Mouse (Mus musculus) lung, adult 2 months (tissue): ENCODE results near the gene Tle6. TPM values are rescaled to one million over a fixed set of nuclear protein-coding genes. Genes with fewer than 3 reads are reported as not detected.

Experiments
- DNase-seq: peaks from one replicate; pipeline ENCODE4 v3.0.0; 2022
- H3K4me1 ChIP-seq: fragments of 200-500 bp; 2 replicates; pipeline ENCODE4 v1.6.1; 2011; ENCODE audit warnings: low read length; ENCODE audit not compliant: control insufficient read depth, insufficient read depth
- H3K4me3 ChIP-seq: fragments of 200-500 bp; replicated peaks from 2 replicates; pipeline ENCODE3; 2011; ENCODE audit warnings: low read depth, mild to moderate bottlenecking, control low read depth, low read length; ENCODE audit errors: extremely low read depth
- CTCF ChIP-seq: fragments of 200-500 bp; IDR thresholded peaks from 2 replicates; pipeline ENCODE4 v1.5.1; 2011; ENCODE audit warnings: mild to moderate bottlenecking, low read length, control low read depth; ENCODE audit not compliant: insufficient read depth
- POLR2A ChIP-seq: fragments of 200-500 bp; IDR thresholded peaks from 2 replicates; pipeline ENCODE4 v1.6.1; 2011; ENCODE audit warnings: low read depth, mild to moderate bottlenecking, control low read depth, low read length, borderline replicate concordance; ENCODE audit errors: extremely low read depth
- WGBS: fragments of 180-500 bp; shearing (Covaris S2); methylation state at CpG from one replicate; pipeline ENCODE4 v1.1.7; 2018; 5-methylcytosine and 5-hydroxymethylcytosine counted together
- polyA plus RNA-seq: library from polyadenylated mRNA; depleted of rRNA; stranded (reverse); fragments of >200 nt; gene quantifications from 2 replicates; pipeline ENCODE4 v1.2.3, GENCODE M21; 2012

Gene Tle6
- polyA plus RNA-seq, 1 experiment = 41.6 TPM

DNA sequence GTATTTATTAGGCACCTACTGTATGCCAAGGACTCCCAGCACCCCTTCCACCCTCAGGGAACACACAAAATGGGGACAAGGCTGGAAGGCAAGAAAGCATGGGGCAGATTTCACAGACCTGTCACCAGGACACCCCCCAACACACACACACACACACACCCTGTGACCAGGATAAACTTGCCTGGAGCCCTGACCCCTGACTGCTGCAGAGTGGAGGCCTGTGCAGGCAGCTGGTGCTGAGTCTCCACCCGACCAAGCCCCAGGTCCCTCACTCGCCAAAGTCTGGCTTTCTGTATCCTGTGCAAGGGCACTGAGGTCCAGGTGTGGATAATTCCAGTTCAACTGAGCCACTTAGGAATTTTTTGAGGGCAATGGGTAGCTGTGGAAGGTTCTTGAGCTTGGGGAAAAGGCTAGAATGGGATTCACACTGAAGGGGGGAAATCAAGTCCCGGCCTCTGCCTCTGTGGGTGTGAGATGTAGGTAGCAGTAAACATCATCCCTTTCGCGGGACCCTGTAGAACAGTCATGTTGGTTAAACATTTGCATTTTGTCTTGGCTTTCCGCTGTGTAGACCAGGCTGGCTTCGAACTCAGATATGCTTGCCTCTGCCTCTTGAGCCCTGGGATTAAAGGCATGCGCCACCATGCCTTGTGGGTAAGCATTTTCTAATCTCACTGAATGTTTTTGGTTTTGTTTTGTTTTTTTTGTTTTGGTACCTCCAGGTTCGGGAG, 31.2 kb downstream of the Tle6 start:
- WGBS = 80% methylated on average over 9 of the region's 9 CpGs
- peaks cover under 1% of the 10 kb centered on the region; the same call in 1 of the 2 replicates for H3K4me1 ChIP-seq
- no peak for DNase-seq
- TF ChIP-seq CTCF (no peak), POLR2A (no peak)
- no peak overlapping the region for H3K4me3 ChIP-seq

DNA sequence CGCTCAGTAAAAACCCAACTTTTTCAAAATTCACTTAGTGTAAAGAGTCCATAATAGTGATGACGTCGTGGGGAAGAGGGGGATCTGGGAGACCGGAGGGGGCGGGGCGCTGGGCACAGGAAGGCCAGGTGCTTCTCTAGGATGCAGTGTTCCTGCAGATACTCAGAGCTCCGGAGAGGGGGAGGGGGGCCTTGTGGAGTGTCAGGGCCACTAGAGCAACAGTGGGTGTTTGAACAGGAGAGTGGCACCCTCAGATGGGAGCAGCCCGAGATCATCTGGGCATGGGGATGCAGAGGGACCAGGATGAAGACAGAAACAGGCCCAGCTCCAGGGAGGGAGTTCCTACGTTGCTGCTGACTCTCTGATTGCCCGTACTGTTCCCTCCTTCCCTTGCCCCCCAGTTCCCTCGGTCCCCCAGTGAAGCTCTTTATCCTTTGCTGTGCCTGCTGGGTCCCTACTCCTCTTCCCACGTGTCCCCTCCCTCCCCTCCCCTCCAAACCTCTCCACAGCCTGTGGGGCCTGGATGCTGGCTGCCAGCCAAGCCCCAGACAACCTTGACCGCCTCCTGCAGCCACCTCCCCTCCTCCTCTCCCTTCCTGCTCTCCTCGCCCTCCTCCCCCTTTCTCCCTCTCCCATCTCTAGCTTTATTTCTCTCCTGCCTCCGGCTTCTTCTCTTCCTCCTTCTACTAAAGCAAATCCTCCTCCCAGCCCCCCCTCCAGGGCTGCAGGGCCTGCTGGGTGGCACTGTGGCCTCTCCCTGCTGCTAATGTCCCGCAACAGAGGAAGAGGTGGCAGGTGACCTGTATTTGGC, 32.3 kb downstream of the Tle6 start:
- no peak overlapping the region for H3K4me3 ChIP-seq
- 29% methylated on average over 16 of the region's 16 CpGs for WGBS
- TF ChIP-seq POLR2A (no peak), CTCF (no peak)
- DNase-seq = no peak
- peaks cover 11% of the 10 kb centered on the region for H3K4me1 ChIP-seq

DNA sequence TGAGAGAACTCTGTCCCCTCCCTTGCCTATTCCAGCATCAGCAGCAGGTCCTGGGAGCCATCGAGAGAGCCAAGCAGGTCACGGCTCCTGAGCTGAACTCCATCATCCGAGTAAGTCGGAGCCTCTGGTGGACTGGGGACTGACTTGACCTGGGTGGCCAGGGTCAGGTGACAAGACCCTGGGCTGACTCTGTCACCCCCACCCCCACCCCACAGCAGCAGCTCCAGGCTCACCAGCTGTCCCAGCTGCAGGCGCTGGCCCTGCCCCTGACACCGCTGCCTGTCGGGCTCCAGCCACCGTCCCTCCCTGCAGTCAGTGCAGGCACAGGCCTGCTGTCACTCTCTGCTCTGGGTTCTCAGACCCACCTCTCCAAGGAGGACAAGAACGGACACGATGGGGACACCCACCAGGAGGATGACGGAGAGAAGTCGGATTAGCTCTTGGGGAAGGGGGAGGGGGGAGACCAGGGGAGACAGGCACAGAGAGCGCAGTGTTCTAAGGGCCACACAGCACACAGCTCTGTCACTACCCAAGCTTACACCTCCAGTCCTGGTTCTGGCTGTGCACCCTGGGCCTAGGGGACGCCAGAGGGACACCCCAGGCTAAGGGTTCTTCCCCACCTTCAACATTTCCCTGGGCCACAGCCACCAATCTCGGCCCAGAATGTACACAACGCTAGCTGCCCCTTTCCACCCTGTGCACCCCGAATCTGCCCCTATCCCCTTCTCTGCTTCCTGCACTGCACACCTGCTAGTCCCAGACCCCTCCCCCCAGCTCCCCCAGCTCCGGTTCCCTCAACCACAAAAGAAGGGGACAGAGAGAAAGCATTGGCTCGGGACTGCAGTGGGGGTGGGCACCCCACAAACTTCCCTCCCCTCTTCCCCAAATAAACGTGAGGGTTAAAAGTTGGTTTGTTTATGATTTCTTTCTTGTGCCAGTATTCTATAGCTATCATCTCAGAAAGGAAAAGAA, 35.3 kb downstream of the Tle6 start:
- 62% methylated on average over 20 of the region's 20 CpGs for WGBS
- Histone ChIP-seq H3K4me1 (peaks cover 24% of the 10 kb centered on the region), H3K4me3 (no peak overlapping the region)
- no peak for DNase-seq
- TF ChIP-seq CTCF (no peak), POLR2A (no peak)

DNA sequence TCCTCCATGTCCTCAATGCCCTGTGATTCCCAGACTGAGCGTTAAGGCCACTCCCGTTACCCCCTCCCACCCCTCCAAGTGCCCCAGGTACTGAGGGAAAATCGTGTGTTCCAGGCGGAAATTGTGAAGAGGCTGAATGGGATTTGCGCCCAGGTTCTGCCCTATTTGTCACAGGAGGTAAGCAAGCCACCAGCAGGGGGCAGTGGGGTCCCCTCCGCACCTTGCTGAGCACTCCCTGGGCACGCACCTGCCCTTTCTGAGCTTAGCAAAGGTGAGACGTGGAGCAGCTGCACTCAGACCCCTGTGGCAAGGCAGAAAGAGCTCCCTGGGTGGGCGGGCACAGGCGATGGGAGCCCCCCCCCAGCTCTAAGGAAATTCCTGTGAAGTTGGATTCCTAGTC, 36.1 kb downstream of the Tle6 start:
- H3K4me3 ChIP-seq = no peak overlapping the region
- peaks cover 24% of the 10 kb centered on the region for H3K4me1 ChIP-seq
- peak; percentile 58 for DNase-seq
- TF ChIP-seq CTCF = peak; percentile 64
- no peak for TF ChIP-seq POLR2A
- 55% methylated on average over 10 of the region's 10 CpGs for WGBS

DNA sequence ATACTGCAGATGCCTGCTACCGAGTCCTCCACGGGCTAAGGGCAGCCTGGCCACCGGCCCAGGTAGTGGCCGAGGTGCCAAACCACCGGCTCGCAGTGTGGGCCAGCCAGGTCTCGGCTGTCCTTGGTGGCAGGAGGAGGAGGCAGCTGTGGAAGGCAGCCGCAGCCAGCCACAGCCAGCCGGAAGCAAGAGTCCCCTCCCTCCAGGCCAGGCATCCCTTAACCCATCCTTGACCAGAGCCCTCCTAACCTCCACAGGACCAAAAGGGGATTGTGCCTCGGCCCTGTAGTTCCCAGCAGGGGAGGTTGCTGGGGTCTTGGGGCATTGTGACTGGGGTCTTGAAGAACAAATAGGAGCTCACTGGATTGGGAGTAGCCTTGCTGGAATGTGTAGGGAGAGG, 36.7 kb downstream of the Tle6 start:
- Histone ChIP-seq H3K4me1 (peaks cover 24% of the 10 kb centered on the region), H3K4me3 (no peak overlapping the region)
- TF ChIP-seq POLR2A (no peak), CTCF (no peak)
- DNase-seq = peak; percentile 60
- 3% methylated on average over 10 of the region's 10 CpGs for WGBS

DNA sequence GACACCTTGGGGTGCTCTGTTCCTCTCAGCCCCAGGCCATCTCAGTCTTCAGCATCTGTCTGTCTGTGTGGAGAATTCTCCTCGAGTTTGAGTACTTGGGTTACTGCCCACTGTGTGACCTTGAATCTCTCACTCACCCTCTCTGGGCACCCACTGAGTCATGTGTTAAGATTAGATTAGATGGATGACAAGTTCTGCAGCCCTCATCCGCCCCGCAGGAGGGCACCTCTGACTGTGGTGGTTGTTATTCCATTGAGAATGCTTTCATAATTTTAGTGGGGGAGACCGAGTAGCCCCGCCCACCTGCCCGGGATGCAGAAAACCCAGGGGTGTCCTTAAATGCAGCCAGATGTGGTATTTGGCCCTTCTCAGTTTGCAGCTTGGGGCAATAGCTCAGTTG, 37.4 kb downstream of the Tle6 start:
- whole genome bisulfite sequencing = 35% methylated on average over 6 of the region's 6 CpGs
- no peak for DNase-seq
- H3K4me1 ChIP-seq = peaks cover 24% of the 10 kb centered on the region
- no peak overlapping the region for H3K4me3 ChIP-seq
- TF ChIP-seq POLR2A (no peak), CTCF (no peak)

DNA sequence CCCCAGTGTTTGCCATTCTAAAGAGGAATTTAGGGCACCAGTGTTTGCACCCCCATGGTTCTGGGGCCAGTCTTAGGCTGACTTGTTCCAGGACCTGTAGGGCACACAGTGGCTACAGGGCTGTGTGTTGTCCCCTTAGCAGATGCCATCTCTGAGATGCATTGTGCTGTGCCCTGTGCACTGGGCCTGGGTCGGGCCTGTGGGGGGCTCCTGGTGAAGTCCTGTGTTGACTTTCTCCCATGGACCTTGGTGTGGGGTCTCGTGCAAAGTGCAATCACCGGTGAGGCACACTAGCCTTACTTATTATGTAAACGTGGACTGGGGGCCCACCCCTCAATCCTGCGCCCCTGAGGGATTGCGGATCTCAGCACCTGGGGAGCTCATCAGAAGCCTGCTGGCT, 38.5 kb downstream of the Tle6 start:
- TF ChIP-seq CTCF = no peak
- no peak for DNase-seq
- 81% methylated on average over 6 of the region's 6 CpGs for WGBS
- H3K4me3 ChIP-seq = no peak overlapping the region
- H3K4me1 ChIP-seq = peaks cover 24% of the 10 kb centered on the region

DNA sequence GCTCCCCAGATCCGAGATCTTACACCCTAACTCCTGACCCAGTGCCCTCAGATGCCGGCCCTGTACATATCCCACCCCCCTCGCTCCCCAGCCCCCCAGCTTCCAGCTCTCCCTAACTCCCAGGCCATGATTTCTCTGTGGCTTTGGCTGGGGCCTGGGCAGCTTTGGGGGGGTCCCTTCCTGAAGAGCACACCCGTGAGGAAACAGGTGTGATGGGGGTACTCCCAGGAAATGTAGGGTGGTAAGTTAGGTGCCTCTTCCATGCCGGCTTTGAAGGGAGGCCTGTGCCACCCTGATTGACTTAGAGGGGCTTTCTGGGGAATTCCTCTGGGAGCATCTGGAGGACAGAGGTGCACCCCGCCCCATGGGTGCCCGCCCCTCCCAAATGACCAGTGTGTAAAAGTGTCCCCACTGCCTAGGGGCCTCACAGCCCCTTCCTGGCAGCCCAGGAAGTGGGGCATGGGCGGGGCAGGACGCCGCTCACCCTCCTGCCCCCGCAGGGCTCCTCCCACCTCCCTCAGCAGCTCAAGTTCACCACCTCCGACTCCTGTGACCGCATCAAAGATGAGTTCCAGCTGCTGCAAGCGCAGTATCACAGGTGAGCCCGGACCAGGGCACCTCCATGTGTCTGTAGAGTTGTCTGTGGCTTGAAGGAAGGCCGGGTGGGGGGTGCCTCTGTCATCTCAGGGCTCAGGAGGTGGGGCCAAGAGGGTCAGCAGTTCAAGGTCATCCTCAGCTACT, 40.0 kb downstream of the Tle6 start:
- DNase-seq = peak; percentile 49
- TF ChIP-seq CTCF (no peak), POLR2A (no peak)
- WGBS = 6% methylated on average over 16 of the region's 16 CpGs
- H3K4me3 ChIP-seq = peak overlapping the region; percentile 72
- H3K4me1 ChIP-seq = peaks cover 24% of the 10 kb centered on the region
